Mouse (Mus musculus) limb, embryonic 15.5 days (tissue): ENCODE results near the gene Kdm6b. TPM values are rescaled to one million over a fixed set of nuclear protein-coding genes. Genes with fewer than 3 reads are reported as not detected.

ENCODE experiments used
- ATAC-seq: fragments of 200-750 bp; cut with Nextera tagmentation; 2 replicates; pipeline ENCODE4 v1.8.0; 2017; ENCODE audit warnings: low read depth, moderate TSS enrichment; ENCODE audit not compliant: insufficient number of reproducible peaks, low FRiP score, low TSS enrichment
- H3K27ac ChIP-seq: fragments of 300-500 bp; sonication (generic); 2 replicates; pipeline ENCODE4 v1.5.1; 2015; ENCODE audit warnings: moderate library complexity, mild to moderate bottlenecking, inconsistent platforms
- H3K27me3 ChIP-seq: fragments of 300-500 bp; sonication (generic); 2 replicates; pipeline ENCODE4 v1.6.1; 2015; ENCODE audit warnings: inconsistent platforms
- H3K36me3 ChIP-seq: fragments of 300-500 bp; sonication (generic); 2 replicates; pipeline ENCODE4 v1.6.1; 2015; ENCODE audit warnings: inconsistent platforms
- H3K4me1 ChIP-seq: fragments of 300-500 bp; sonication (generic); 2 replicates; pipeline ENCODE4 v1.6.1; 2015; ENCODE audit warnings: inconsistent platforms
- H3K4me2 ChIP-seq: fragments of 300-500 bp; sonication (generic); 2 replicates; pipeline ENCODE4 v1.6.1; 2015; ENCODE audit warnings: mild to moderate bottlenecking, inconsistent platforms
- H3K4me3 ChIP-seq: fragments of 300-500 bp; sonication (generic); 2 replicates; pipeline ENCODE4 v1.5.1; 2015; ENCODE audit warnings: mild to moderate bottlenecking, inconsistent platforms
- H3K9ac ChIP-seq: fragments of 300-500 bp; sonication (generic); 2 replicates; pipeline ENCODE4 v1.6.1; 2015; ENCODE audit warnings: inconsistent platforms
- H3K9me3 ChIP-seq: fragments of 300-500 bp; sonication (generic); 2 replicates; pipeline ENCODE4 v1.6.1; 2016; ENCODE audit warnings: inconsistent platforms
- WGBS: fragments of 180-500 bp; shearing (Covaris S2); methylation state at CpG from one replicate; pipeline ENCODE4 v1.1.7; 2015; 5-methylcytosine and 5-hydroxymethylcytosine counted together
- polyA plus RNA-seq: library from polyadenylated mRNA; unstranded; fragments of >200 nt; fragmentation: Nextera tagmentation; extraction: Ambion mirVana; gene quantifications from 2 replicates; pipeline ENCODE4 v1.2.1, GENCODE M21; 2015

Kdm6b gene
- polyA plus RNA-seq, 1 experiment from 2014 or later, result 32.0 TPM

GRCm38 (mm10) chr11:69417449-69418384 lies 4.2 kb upstream of the Kdm6b start:
- Histone ChIP-seq H3K9ac (peak overlapping the region; percentile 42), H3K36me3 (peaks cover 3% of the 10 kb centered on the region; the same call in 1 of the 2 replicates), H3K4me1 (peaks cover 72% of the 10 kb centered on the region), H3K9me3 (no peaks in the 10 kb centered on the region), H3K27ac (peak overlapping the region; percentile 98), H3K4me2 (peak overlapping the region; percentile 94), H3K27me3 (peaks cover 22% of the 10 kb centered on the region), H3K4me3 (peak overlapping the region; percentile 62)
- peak; percentile 37 for ATAC-seq
- WGBS, result under 1% methylated on average over 39 of the region's 39 CpGs

- peaks cover 15% of the 10 kb centered on the region for H3K27me3 ChIP-seq
- H3K27ac ChIP-seq, result peak overlapping the region; percentile 98
- H3K9me3 ChIP-seq, result no peaks in the 10 kb centered on the region
- H3K36me3 ChIP-seq, result peaks cover 7% of the 10 kb centered on the region; the same call in 1 of the 2 replicates
- no peak for ATAC-seq
- peak overlapping the region; percentile 94 for H3K4me2 ChIP-seq
- H3K4me3 ChIP-seq, result peak overlapping the region; percentile 62
- 5% methylated on average over 8 of the region's 8 CpGs for WGBS
- no peak overlapping the region for H3K9ac ChIP-seq
- H3K4me1 ChIP-seq, result peaks cover 78% of the 10 kb centered on the region
Measured at GRCm38 (mm10) chr11:69416921-69417448, 3.5 kb upstream of the Kdm6b start.

GRCm38 (mm10) chr11:69416509-69416908 lies 3.0 kb upstream of the Kdm6b start:
- ATAC-seq, result no peak
- H3K9ac ChIP-seq, result no peak overlapping the region

GRCm38 (mm10) chr11:69415668-69416451 lies 2.4 kb upstream of the Kdm6b start:
- H3K9ac ChIP-seq, result peak overlapping the region; percentile 76
- H3K4me1 ChIP-seq, result peaks cover 72% of the 10 kb centered on the region
- H3K27ac ChIP-seq, result peak overlapping the region; percentile 98
- H3K36me3 ChIP-seq, result peaks cover 7% of the 10 kb centered on the region; the same call in 1 of the 2 replicates
- peak overlapping the region; percentile 94 for H3K4me2 ChIP-seq
- ATAC-seq, result 0 out of 2 replicates have a peak, but pooled peaks have one; percentile 5
- WGBS, result 0% methylated on average over 13 of the region's 25 CpGs
- H3K27me3 ChIP-seq, result peaks cover 3% of the 10 kb centered on the region
- peak overlapping the region; percentile 62 for H3K4me3 ChIP-seq
- H3K9me3 ChIP-seq, result no peaks in the 10 kb centered on the region

More at GRCm38 (mm10) chr11:69416509-69416908, 3.0 kb upstream of the Kdm6b start:
- Histone ChIP-seq H3K4me1 (peaks cover 78% of the 10 kb centered on the region), H3K36me3 (peaks cover 7% of the 10 kb centered on the region; the same call in 1 of the 2 replicates), H3K27me3 (peaks cover 10% of the 10 kb centered on the region), H3K9me3 (no peaks in the 10 kb centered on the region), H3K27ac (peak overlapping the region; percentile 98), H3K4me3 (peak overlapping the region; percentile 62), H3K4me2 (peak overlapping the region; percentile 94)
- 0% methylated on average over 4 of the region's 4 CpGs for WGBS

- WGBS, result 0% methylated on average over 3 of the region's 3 CpGs
- Histone ChIP-seq H3K36me3 (peaks cover 7% of the 10 kb centered on the region; the same call in 1 of the 2 replicates), H3K4me2 (peak overlapping the region; percentile 94), H3K9ac (peak overlapping the region; percentile 76), H3K27ac (peak overlapping the region; percentile 98), H3K4me1 (peaks cover 69% of the 10 kb centered on the region), H3K4me3 (peak overlapping the region; percentile 62), H3K27me3 (no peaks in the 10 kb centered on the region), H3K9me3 (no peaks in the 10 kb centered on the region)
- ATAC-seq, result no peak
Measured at GRCm38 (mm10) chr11:69415327-69415667, 1.8 kb upstream of the Kdm6b start.

- WGBS, result 6% methylated on average over 4 of the region's 4 CpGs
- Histone ChIP-seq H3K4me3 (peak overlapping the region; percentile 62), H3K27ac (peak overlapping the region; percentile 98), H3K4me2 (peak overlapping the region; percentile 94), H3K4me1 (peaks cover 69% of the 10 kb centered on the region), H3K36me3 (peaks cover 7% of the 10 kb centered on the region; the same call in 1 of the 2 replicates), H3K9me3 (no peaks in the 10 kb centered on the region), H3K9ac (peak overlapping the region; percentile 76), H3K27me3 (no peaks in the 10 kb centered on the region)
- no peak for ATAC-seq
Measured at GRCm38 (mm10) chr11:69414421-69415326, 1.2 kb upstream of the Kdm6b start.

- no peak overlapping the region for H3K9ac ChIP-seq
- peak overlapping the region; percentile 62 for H3K4me3 ChIP-seq
- peak overlapping the region; percentile 98 for H3K27ac ChIP-seq
- H3K4me2 ChIP-seq, result peak overlapping the region; percentile 94
- WGBS, result 51% methylated on average over 7 of the region's 7 CpGs
- H3K9me3 ChIP-seq, result no peaks in the 10 kb centered on the region
- peaks cover 74% of the 10 kb centered on the region for H3K4me1 ChIP-seq
- peaks cover 14% of the 10 kb centered on the region for H3K36me3 ChIP-seq
- H3K27me3 ChIP-seq, result no peaks in the 10 kb centered on the region
- ATAC-seq, result no peak
Measured at GRCm38 (mm10) chr11:69412548-69412947, 927 bp downstream of the Kdm6b start.

GRCm38 (mm10) chr11:69411538-69412203 lies 1.8 kb downstream of the Kdm6b start:
- Histone ChIP-seq H3K27ac (peak overlapping the region; percentile 98), H3K9ac (peak overlapping the region; percentile 39), H3K36me3 (peaks cover 23% of the 10 kb centered on the region), H3K27me3 (no peaks in the 10 kb centered on the region), H3K9me3 (no peaks in the 10 kb centered on the region), H3K4me2 (peak overlapping the region; percentile 94), H3K4me1 (peaks cover 66% of the 10 kb centered on the region), H3K4me3 (peak overlapping the region; percentile 62)
- 1% methylated on average over 35 of the region's 39 CpGs for WGBS
- no peak for ATAC-seq

GRCm38 (mm10) chr11:69411073-69411535 lies 2.4 kb downstream of the Kdm6b start:
- peaks cover 66% of the 10 kb centered on the region for H3K4me1 ChIP-seq
- peak overlapping the region; percentile 94 for H3K4me2 ChIP-seq
- peak; percentile 55 for ATAC-seq
- peak overlapping the region; percentile 62 for H3K4me3 ChIP-seq
- peak overlapping the region; percentile 68 for H3K9ac ChIP-seq
- peak overlapping the region; percentile 98 for H3K27ac ChIP-seq
- H3K9me3 ChIP-seq, result no peaks in the 10 kb centered on the region
- WGBS, result 0% methylated on average over 26 of the region's 26 CpGs
- H3K27me3 ChIP-seq, result no peaks in the 10 kb centered on the region
- peaks cover 28% of the 10 kb centered on the region for H3K36me3 ChIP-seq

- Histone ChIP-seq H3K9ac (peak overlapping the region; percentile 68), H3K4me3 (peak overlapping the region; percentile 62), H3K9me3 (no peaks in the 10 kb centered on the region), H3K36me3 (peaks cover 34% of the 10 kb centered on the region), H3K27me3 (no peaks in the 10 kb centered on the region), H3K4me2 (peak overlapping the region; percentile 94), H3K27ac (peak overlapping the region; percentile 98), H3K4me1 (peaks cover 66% of the 10 kb centered on the region)
- under 1% methylated on average over 41 of the region's 41 CpGs for WGBS
- peak; percentile 17; the same call in 1 of the 2 replicates for ATAC-seq
Measured at GRCm38 (mm10) chr11:69410310-69411072, 3.0 kb downstream of the Kdm6b start.
